Mouse (Mus musculus): ENCODE data around the gene Pla2g3. TPM values are rescaled to one million over a fixed set of nuclear protein-coding genes. Genes with fewer than 3 reads are reported as not detected.

The Pla2g3 gene
- polyA plus RNA-seq, 1 experiment = 3.1 TPM

Other genes with a start within 250 kb of the Pla2g3 start
- 76.0 and 86.1 TPM in 2 replicates for gene Drg1, start 221.9 kb upstream of the Pla2g3 start, polyA plus RNA-seq (2012; rRNA removed)
- gene Patz1, start 199.4 kb upstream of the Pla2g3 start, polyA plus RNA-seq (2012; rRNA removed) = 33.0 and 33.9 TPM in 2 replicates
- 43.9 and 45.8 TPM in 2 replicates for gene Pik3ip1, start 157.9 kb upstream of the Pla2g3 start, polyA plus RNA-seq (2012; rRNA removed)
- 179 TPM in 2 replicates for gene Limk2, start 79.1 kb upstream of the Pla2g3 start, polyA plus RNA-seq (2012; rRNA removed)
- 29.5 and 31.6 TPM in 2 replicates for gene Rnf185, start 35.9 kb upstream of the Pla2g3 start, polyA plus RNA-seq (2012; rRNA removed)
- 147 and 157 TPM in 2 replicates for gene Inpp5j, start 16.5 kb downstream of the Pla2g3 start, polyA plus RNA-seq (2012; rRNA removed)
- gene Selenom, start 26.4 kb downstream of the Pla2g3 start, polyA plus RNA-seq (2012; rRNA removed) = 344 and 400 TPM in 2 replicates
- gene Smtn, start 52.3 kb downstream of the Pla2g3 start, polyA plus RNA-seq (2012; rRNA removed) = 6.8 and 7.2 TPM in 2 replicates
- 24.6 and 29.5 TPM in 2 replicates for gene Morc2a, start 160.9 kb downstream of the Pla2g3 start, polyA plus RNA-seq (2012; rRNA removed)